Mouse (Mus musculus) neural tube, embryonic 15.5 days (tissue): ENCODE measurements at regions not wholly inside any gene's neighbourhood (a gene's known extent, or its start where the extent isn't known, plus 50 kb on each side); places are given as distances from the start of the nearest gene placed in this dataset.

Source experiments
- ATAC-seq: fragments of 200-750 bp; cut with Nextera tagmentation; 2 replicates; pipeline ENCODE4 v1.8.0; 2017; ENCODE audit warnings: mild to moderate bottlenecking, moderate TSS enrichment, moderate library complexity; ENCODE audit not compliant: low FRiP score
- H3K27ac ChIP-seq: fragments of 300-500 bp; sonication (generic); replicated peaks from 2 replicates; pipeline ENCODE4 v1.5.1; 2015; ENCODE audit warnings: mild to moderate bottlenecking, inconsistent platforms
- H3K27me3 ChIP-seq: fragments of 300-500 bp; sonication (generic); replicated peaks from 2 replicates; pipeline ENCODE4 v1.6.1; 2015; ENCODE audit warnings: inconsistent platforms
- H3K36me3 ChIP-seq: fragments of 300-500 bp; sonication (generic); 2 replicates; pipeline ENCODE4 v1.6.1; 2015; ENCODE audit warnings: inconsistent platforms
- H3K4me1 ChIP-seq: fragments of 300-500 bp; sonication (generic); 2 replicates; pipeline ENCODE4 v1.6.1; 2015; ENCODE audit warnings: inconsistent platforms
- H3K4me2 ChIP-seq: fragments of 300-500 bp; sonication (generic); 2 replicates; pipeline ENCODE4 v1.6.1; 2015; ENCODE audit warnings: inconsistent platforms, mild to moderate bottlenecking, moderate library complexity
- H3K4me3 ChIP-seq: fragments of 300-500 bp; sonication (generic); replicated peaks from 2 replicates; pipeline ENCODE4 v1.5.1; 2015; ENCODE audit warnings: mild to moderate bottlenecking, inconsistent platforms
- H3K9ac ChIP-seq: fragments of 300-500 bp; sonication (generic); replicated peaks from 2 replicates; pipeline ENCODE4 v1.6.1; 2015; ENCODE audit warnings: mild to moderate bottlenecking, inconsistent platforms
- H3K9me3 ChIP-seq: fragments of 300-500 bp; sonication (generic); replicated peaks from 2 replicates; pipeline ENCODE4 v1.6.1; 2016; ENCODE audit warnings: inconsistent platforms
- WGBS: fragments of 180-500 bp; shearing (Covaris S2); methylation state at CpG from one replicate; pipeline ENCODE4 v1.1.7; 2015; ENCODE audit warnings: mixed read lengths; 5-methylcytosine and 5-hydroxymethylcytosine counted together

GRCm38 (mm10) chr14:76222320-76222626, 111.6 kb downstream of the Nufip1 start:
- Histone ChIP-seq H3K9ac (no peak overlapping the region), H3K4me2 (no peak overlapping the region), H3K36me3 (no peaks in the 10 kb centered on the region), H3K4me3 (no peak overlapping the region), H3K27me3 (no peaks in the 10 kb centered on the region), H3K9me3 (no peaks in the 10 kb centered on the region), H3K27ac (no peak overlapping the region), H3K4me1 (peaks cover 6% of the 10 kb centered on the region; the same call in 1 of the 2 replicates)
- 90% methylated on average over 1 of the region's 1 CpGs for WGBS
- ATAC-seq: no peak

GRCm38 (mm10) chr14:76223036-76223650, 112.5 kb downstream of the Nufip1 start:
- WGBS: 85% methylated on average over 8 of the region's 8 CpGs
- H3K4me3 ChIP-seq: no peak overlapping the region
- ATAC-seq: no peak
- no peaks in the 10 kb centered on the region for H3K27me3 ChIP-seq
- no peaks in the 10 kb centered on the region for H3K36me3 ChIP-seq
- H3K9me3 ChIP-seq: no peaks in the 10 kb centered on the region
- H3K9ac ChIP-seq: no peak overlapping the region
- H3K4me1 ChIP-seq: peaks cover 6% of the 10 kb centered on the region; the same call in 1 of the 2 replicates
- no peak overlapping the region for H3K4me2 ChIP-seq
- no peak overlapping the region for H3K27ac ChIP-seq

GRCm38 (mm10) chr14:76223903-76224302, 113.2 kb downstream of the Nufip1 start:
- Histone ChIP-seq H3K4me3 (no peak overlapping the region), H3K36me3 (no peaks in the 10 kb centered on the region), H3K9me3 (no peaks in the 10 kb centered on the region), H3K9ac (no peak overlapping the region), H3K27ac (no peak overlapping the region), H3K4me2 (no peak overlapping the region), H3K27me3 (no peaks in the 10 kb centered on the region), H3K4me1 (peaks cover 6% of the 10 kb centered on the region; the same call in 1 of the 2 replicates)
- WGBS: 96% methylated on average over 2 of the region's 2 CpGs
- no peak for ATAC-seq

DNA sequence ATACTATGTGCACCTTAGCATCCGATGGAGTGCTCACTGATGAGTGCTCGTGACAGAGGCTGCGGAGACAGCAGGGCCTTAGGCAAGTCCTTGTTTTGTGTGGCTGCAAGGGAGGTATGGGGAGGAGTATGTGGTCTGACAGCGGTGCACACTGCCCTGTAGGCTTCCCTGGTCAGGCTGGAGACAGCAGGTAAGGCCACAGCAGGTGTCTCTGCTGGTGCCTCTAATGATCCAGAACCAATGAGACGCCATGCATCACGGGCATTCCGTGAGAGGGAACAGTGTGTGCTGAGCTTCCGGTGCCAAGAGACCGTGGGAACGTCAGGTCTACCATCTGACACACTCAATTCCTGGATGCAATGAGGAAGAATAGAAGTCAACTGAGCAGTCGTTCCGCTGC, 114.8 kb downstream of the Nufip1 start:
- ATAC-seq: no peak
- no peak overlapping the region for H3K27ac ChIP-seq
- H3K4me3 ChIP-seq: no peak overlapping the region
- 73% methylated on average over 12 of the region's 12 CpGs for WGBS
- no peaks in the 10 kb centered on the region for H3K36me3 ChIP-seq
- H3K27me3 ChIP-seq: no peaks in the 10 kb centered on the region
- no peak overlapping the region for H3K9ac ChIP-seq
- H3K4me1 ChIP-seq: peaks cover 6% of the 10 kb centered on the region; the same call in 1 of the 2 replicates
- H3K4me2 ChIP-seq: no peak overlapping the region
- no peaks in the 10 kb centered on the region for H3K9me3 ChIP-seq

DNA sequence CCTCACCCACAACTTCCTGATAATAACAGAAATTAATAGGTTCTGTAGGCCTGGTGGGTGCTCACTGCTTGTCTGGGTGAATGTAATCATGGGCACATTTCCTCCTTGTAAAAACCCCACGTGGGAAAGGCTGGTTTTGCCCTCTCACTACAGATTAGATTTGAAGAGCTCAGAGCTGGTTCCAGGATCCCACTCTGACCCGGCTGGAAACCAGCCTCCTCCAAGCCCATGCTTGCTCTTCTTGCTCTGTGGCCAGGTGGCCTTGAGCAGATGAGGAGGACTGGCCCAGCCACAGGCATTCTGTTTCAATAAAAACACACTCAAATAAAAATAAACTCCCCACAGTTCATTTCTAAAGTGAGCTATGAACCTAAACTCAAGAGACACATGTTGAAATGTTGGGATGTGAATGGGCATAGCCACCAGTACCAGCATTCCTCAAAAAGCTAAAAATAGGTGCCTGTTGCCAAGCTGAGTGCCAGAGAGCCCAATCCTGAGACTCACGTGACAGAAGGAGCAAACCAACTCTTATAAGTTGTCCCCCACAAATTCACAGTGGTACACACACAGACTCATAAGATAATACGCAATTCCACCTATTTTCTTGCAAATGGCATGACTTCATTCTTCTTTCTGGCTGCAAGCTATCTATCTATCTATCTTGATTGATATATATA, 116.1 kb downstream of the Nufip1 start:
- Histone ChIP-seq H3K9ac (no peak overlapping the region), H3K4me1 (peaks cover 2% of the 10 kb centered on the region; the same call in 1 of the 2 replicates), H3K9me3 (no peaks in the 10 kb centered on the region), H3K4me3 (no peak overlapping the region), H3K27me3 (no peaks in the 10 kb centered on the region), H3K4me2 (no peak overlapping the region), H3K36me3 (no peaks in the 10 kb centered on the region), H3K27ac (no peak overlapping the region)
- ATAC-seq: no peak
- 82% methylated on average over 4 of the region's 4 CpGs for WGBS

GRCm38 (mm10) chr14:76228968-76229555, 118.4 kb downstream of the Nufip1 start:
- H3K9me3 ChIP-seq: no peaks in the 10 kb centered on the region
- H3K9ac ChIP-seq: no peak overlapping the region
- WGBS: 60% methylated on average over 9 of the region's 9 CpGs
- no peaks in the 10 kb centered on the region for H3K4me1 ChIP-seq
- no peak overlapping the region for H3K4me3 ChIP-seq
- H3K4me2 ChIP-seq: no peak overlapping the region
- no peaks in the 10 kb centered on the region for H3K36me3 ChIP-seq
- H3K27ac ChIP-seq: no peak overlapping the region
- no peak for ATAC-seq
- no peaks in the 10 kb centered on the region for H3K27me3 ChIP-seq

DNA sequence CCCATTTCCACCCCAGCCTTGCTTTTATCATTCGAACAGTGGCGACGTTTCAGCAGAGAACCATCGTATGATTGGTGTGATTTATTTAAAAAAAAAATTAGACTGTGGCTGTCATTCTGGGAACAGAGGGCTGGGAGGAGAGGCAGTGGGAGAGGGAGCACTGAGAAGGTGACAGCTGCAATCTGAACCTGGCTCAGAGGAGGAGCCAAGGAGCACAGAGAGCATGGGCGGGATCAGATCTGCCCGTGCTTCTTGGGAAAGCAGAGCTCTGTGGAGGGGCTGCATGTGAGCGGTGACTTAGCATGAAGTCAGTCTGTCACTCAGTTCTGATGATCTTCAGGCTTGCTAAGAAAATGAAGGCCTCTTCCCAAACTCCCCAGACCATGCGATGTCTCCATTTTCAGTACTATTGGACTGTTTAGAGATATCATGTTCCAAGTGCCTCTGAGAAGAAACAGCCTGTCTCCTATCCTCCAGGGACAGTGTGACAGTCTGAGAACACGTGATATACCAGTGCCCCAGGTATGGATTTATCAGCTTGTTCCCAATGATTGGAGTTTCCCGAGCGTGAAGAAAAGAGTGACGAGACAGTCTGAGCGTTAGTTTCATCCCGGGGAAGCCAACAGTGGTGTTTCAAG, 129.3 kb downstream of the Nufip1 start:
- Histone ChIP-seq H3K4me3 (no peak overlapping the region), H3K9me3 (no peaks in the 10 kb centered on the region), H3K4me1 (peaks cover 17% of the 10 kb centered on the region; the same call in 1 of the 2 replicates), H3K9ac (no peak overlapping the region), H3K27me3 (no peaks in the 10 kb centered on the region), H3K27ac (no peak overlapping the region), H3K4me2 (no peak overlapping the region), H3K36me3 (no peaks in the 10 kb centered on the region)
- no peak for ATAC-seq
- WGBS: 86% methylated on average over 14 of the region's 14 CpGs

- WGBS: 55% methylated on average over 14 of the region's 14 CpGs
- Histone ChIP-seq H3K4me1 (peaks cover 19% of the 10 kb centered on the region; the same call in 1 of the 2 replicates), H3K9me3 (no peaks in the 10 kb centered on the region), H3K27ac (peak overlapping the region; percentile 70), H3K4me2 (0 out of 2 replicates have a peak overlapping the region, but pooled peaks have one; percentile 11), H3K9ac (no peak overlapping the region), H3K27me3 (no peaks in the 10 kb centered on the region), H3K4me3 (no peak overlapping the region), H3K36me3 (no peaks in the 10 kb centered on the region)
- peak; percentile 15; the same call in 1 of the 2 replicates for ATAC-seq
Measured at GRCm38 (mm10) chr14:76243581-76244337, 133.1 kb downstream of the Nufip1 start.

GRCm38 (mm10) chr14:76244338-76245062, 133.8 kb downstream of the Nufip1 start:
- ATAC-seq: peak; percentile 77
- WGBS: 29% methylated on average over 18 of the region's 18 CpGs

DNA sequence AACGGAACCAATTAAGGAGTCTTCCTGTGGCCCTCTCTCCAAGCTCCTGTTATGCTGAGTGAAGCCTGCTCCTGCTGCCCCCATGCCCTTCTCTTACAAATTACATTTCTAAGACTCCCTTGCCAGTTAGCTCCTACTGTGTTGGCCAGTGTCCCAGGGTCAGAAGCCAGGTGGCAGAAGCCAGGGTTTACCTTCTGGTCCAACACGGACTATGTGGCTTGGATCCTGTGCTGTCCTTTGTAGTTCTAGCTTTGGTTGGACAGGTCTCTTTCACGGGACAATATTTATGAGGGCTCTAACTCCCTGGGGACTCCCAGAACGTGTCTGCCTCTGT, 134.3 kb downstream of the Nufip1 start:
- no peak overlapping the region for H3K4me2 ChIP-seq
- H3K4me3 ChIP-seq: no peak overlapping the region
- 32% methylated on average over 4 of the region's 4 CpGs for whole genome bisulfite sequencing
- H3K27me3 ChIP-seq: no peaks in the 10 kb centered on the region
- H3K9me3 ChIP-seq: no peaks in the 10 kb centered on the region
- no peaks in the 10 kb centered on the region for H3K36me3 ChIP-seq
- no peak overlapping the region for H3K9ac ChIP-seq
- ATAC-seq: no peak
- H3K27ac ChIP-seq: peak overlapping the region; percentile 70; the same call in 1 of the 2 replicates
- H3K4me1 ChIP-seq: peaks cover 19% of the 10 kb centered on the region; the same call in 1 of the 2 replicates

More at GRCm38 (mm10) chr14:76244338-76245062, 133.8 kb downstream of the Nufip1 start:
- Histone ChIP-seq H3K9me3 (no peaks in the 10 kb centered on the region), H3K27me3 (no peaks in the 10 kb centered on the region), H3K27ac (peak overlapping the region; percentile 70), H3K4me2 (peak overlapping the region; percentile 11; the same call in 1 of the 2 replicates), H3K4me3 (no peak overlapping the region), H3K4me1 (peaks cover 19% of the 10 kb centered on the region; the same call in 1 of the 2 replicates), H3K36me3 (no peaks in the 10 kb centered on the region), H3K9ac (no peak overlapping the region)

DNA sequence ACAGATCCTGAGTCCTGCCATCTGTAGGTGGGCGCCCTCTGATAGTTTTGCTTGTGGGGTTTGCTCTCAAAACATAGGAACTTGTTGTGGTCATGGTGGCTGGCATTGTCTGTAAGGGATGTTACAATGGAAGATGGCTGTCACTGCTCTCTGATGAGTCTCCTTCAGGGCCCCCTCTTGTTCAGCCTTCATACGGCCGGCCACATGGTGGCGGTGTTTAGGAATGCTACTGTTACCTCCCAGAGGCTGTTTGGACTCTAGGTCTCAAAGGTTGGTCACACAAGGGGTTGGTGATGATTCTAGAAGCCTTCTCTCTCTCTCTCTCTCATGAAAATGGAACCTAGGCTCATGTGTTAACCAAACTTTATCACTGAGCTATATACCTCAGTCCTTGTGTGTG, 137.0 kb downstream of the Nufip1 start:
- Histone ChIP-seq H3K9me3 (no peaks in the 10 kb centered on the region), H3K9ac (no peak overlapping the region), H3K36me3 (no peaks in the 10 kb centered on the region), H3K4me2 (no peak overlapping the region), H3K4me3 (no peak overlapping the region), H3K27ac (no peak overlapping the region), H3K4me1 (peaks cover 19% of the 10 kb centered on the region; the same call in 1 of the 2 replicates), H3K27me3 (no peaks in the 10 kb centered on the region)
- WGBS: 91% methylated on average over 4 of the region's 4 CpGs
- ATAC-seq: no peak
